Mouse (Mus musculus) myocyte (in vitro differentiated cells): ENCODE measurements around the gene Mtmr12. TPM values are rescaled to one million over a fixed set of nuclear protein-coding genes. Genes with fewer than 3 reads are reported as not detected.

Experiments used
- H3K27me3 ChIP-seq: one replicate; pipeline ENCODE4 v1.6.1; 2011; ENCODE audit not compliant: control insufficient read depth, insufficient read depth, insufficient read length
- H3K36me3 ChIP-seq: one replicate; pipeline ENCODE4 v1.6.1; 2011; ENCODE audit not compliant: control insufficient read depth, insufficient read depth
- H3K4me2 ChIP-seq: one replicate; pipeline ENCODE4 v1.6.1; 2011; ENCODE audit warnings: low read depth, control low read depth
- H3K4me3 ChIP-seq: one replicate; pipeline ENCODE4 v1.5.1; 2011; ENCODE audit warnings: mild to moderate bottlenecking, control low read depth, moderate library complexity
- H3K79me2 ChIP-seq: one replicate; pipeline ENCODE4 v1.6.1; 2011; ENCODE audit not compliant: control insufficient read depth, insufficient read depth
- H3ac ChIP-seq: one replicate; pipeline ENCODE4 v1.6.1; 2011; ENCODE audit not compliant: control insufficient read depth, insufficient read length
- CEBPB ChIP-seq: IDR thresholded peaks from 2 replicates; pipeline ENCODE4 v1.6.1; 2011; ENCODE audit warnings: mild to moderate bottlenecking, moderate library complexity; ENCODE audit not compliant: poor library complexity, insufficient read depth, severe bottlenecking
- E2F4 ChIP-seq: IDR thresholded peaks from one replicate; pipeline ENCODE4 v1.6.1; 2011; ENCODE audit warnings: mild to moderate bottlenecking, control low read depth, moderate library complexity; ENCODE audit not compliant: insufficient read depth
- MAX ChIP-seq: IDR thresholded peaks from one replicate; pipeline ENCODE4 v1.6.1; 2011; ENCODE audit warnings: low read depth, mild to moderate bottlenecking, control low read depth
- MYOD1 ChIP-seq, 3 experiments: IDR thresholded peaks; one replicate each; pipeline ENCODE4 v1.6.1; 2011; ENCODE audit warnings: control low read depth in 2 of 3, low read depth in 2 of 3, mild to moderate bottlenecking in 2 of 3, moderate library complexity in 1 of 3; ENCODE audit not compliant: insufficient read length in 2 of 3, control insufficient read depth in 1 of 3
- MYOG ChIP-seq, 3 experiments: IDR thresholded peaks; one replicate each; pipeline ENCODE4 v1.6.1; 2011; ENCODE audit warnings: control low read depth in 2 of 3, low read depth in 2 of 3, mild to moderate bottlenecking in 2 of 3; ENCODE audit not compliant: insufficient read length in 2 of 3, control insufficient read depth in 1 of 3, insufficient read depth in 1 of 3
- POLR2A ChIP-seq: IDR thresholded peaks from one replicate; pipeline ENCODE4 v1.6.1; 2011; ENCODE audit warnings: low read depth, mild to moderate bottlenecking, control low read depth, moderate library complexity; ENCODE audit not compliant: insufficient read length
- POLR2AphosphoS2 ChIP-seq: IDR thresholded peaks from one replicate; pipeline ENCODE4 v1.6.1; 2011; ENCODE audit warnings: low read depth, control low read depth; ENCODE audit not compliant: insufficient read length
- REST ChIP-seq: IDR thresholded peaks from one replicate; pipeline ENCODE4 v1.6.1; 2011; ENCODE audit warnings: mild to moderate bottlenecking, control low read depth, moderate library complexity; ENCODE audit not compliant: insufficient read depth, insufficient read length
- SRF ChIP-seq: IDR thresholded peaks from one replicate; pipeline ENCODE4 v1.6.1; 2011; ENCODE audit warnings: low read depth; ENCODE audit not compliant: control insufficient read depth, insufficient read length
- TCF12 ChIP-seq: IDR thresholded peaks from one replicate; pipeline ENCODE4 v1.6.1; 2011; ENCODE audit warnings: mild to moderate bottlenecking, control low read depth; ENCODE audit not compliant: poor library complexity, insufficient read depth, severe bottlenecking
- TCF3 ChIP-seq: IDR thresholded peaks from one replicate; pipeline ENCODE4 v1.6.1; 2011; ENCODE audit warnings: low read depth, control low read depth; ENCODE audit not compliant: insufficient read length
- USF1 ChIP-seq: IDR thresholded peaks from one replicate; pipeline ENCODE4 v1.6.1; 2011; ENCODE audit warnings: low read depth, mild to moderate bottlenecking, control low read depth, moderate library complexity
- polyA plus RNA-seq: library from polyadenylated mRNA; unstranded; fragments of >200 nt; fragmentation: generic; extraction: Trizol; gene quantifications from one replicate; pipeline ENCODE4 v1.2.1, GENCODE M21; 2012; ENCODE audit warnings: missing spikeins

The Mtmr12 gene
- polyA plus RNA-seq, 1 experiment = 6.2 TPM

- Histone ChIP-seq H3K36me3 (no peaks in the 10 kb centered on the region), H3K79me2 (peaks cover 95% of the 10 kb centered on the region), H3K4me2 (no peak overlapping the region), H3K4me3 (no peak overlapping the region), H3ac (no peak overlapping the region), H3K27me3 (no peaks in the 10 kb centered on the region)
- TF ChIP-seq E2F4 = no peak
- TF ChIP-seq CEBPB = no peak
- no peak for TF ChIP-seq MYOD1 (IDR thresholded peaks at IDR 0.05; ENCODE audit: control insufficient read depth in 1 of 3, insufficient read length in 2 of 3, low read depth in 2 of 3)
- TF ChIP-seq MYOG (IDR thresholded peaks at IDR 0.05; ENCODE audit: control insufficient read depth in 1 of 3, insufficient read depth in 1 of 3, insufficient read length in 2 of 3, low read depth in 2 of 3) = no peak
Measured at GRCm38 (mm10) chr15:12218583-12219382, 14.0 kb downstream of the Mtmr12 start.

GRCm38 (mm10) chr15:12221131-12221530 is 16.3 kb downstream of the Mtmr12 start:
- TF ChIP-seq POLR2A (no peak), CEBPB (no peak), E2F4 (no peak), MYOD1 (IDR thresholded peaks at IDR 0.05; ENCODE audit: control insufficient read depth in 1 of 3, insufficient read length in 2 of 3, low read depth in 2 of 3) (no peak), TCF12 (no peak), POLR2AphosphoS2 (no peak)
- no peak overlapping the region for H3K4me2 ChIP-seq
- H3K4me3 ChIP-seq = no peak overlapping the region

GRCm38 (mm10) chr15:12222564-12223302 is 17.9 kb downstream of the Mtmr12 start:
- Histone ChIP-seq H3K79me2 (peaks cover 98% of the 10 kb centered on the region), H3K4me2 (peak overlapping the region; percentile 3), H3K36me3 (no peaks in the 10 kb centered on the region), H3K27me3 (no peaks in the 10 kb centered on the region), H3K4me3 (no peak overlapping the region), H3ac (no peak overlapping the region)
- TF ChIP-seq POLR2A = no peak
- no peak for TF ChIP-seq MYOD1 (IDR thresholded peaks at IDR 0.05; ENCODE audit: control insufficient read depth in 1 of 3, insufficient read length in 2 of 3, low read depth in 2 of 3)
- no peak for TF ChIP-seq POLR2AphosphoS2
- TF ChIP-seq MYOG (IDR thresholded peaks at IDR 0.05; ENCODE audit: control insufficient read depth in 1 of 3, insufficient read depth in 1 of 3, insufficient read length in 2 of 3, low read depth in 2 of 3) = no peak
- no peak for TF ChIP-seq MAX
- TF ChIP-seq USF1 = no peak
- TF ChIP-seq REST = no peak
- TF ChIP-seq CEBPB = no peak
- no peak for TF ChIP-seq TCF12
- TF ChIP-seq SRF = no peak
- TF ChIP-seq E2F4 = no peak
- no peak for TF ChIP-seq TCF3

More at GRCm38 (mm10) chr15:12221131-12221530, 16.3 kb downstream of the Mtmr12 start:
- Histone ChIP-seq H3K36me3 (no peaks in the 10 kb centered on the region), H3K27me3 (no peaks in the 10 kb centered on the region), H3K79me2 (peaks cover 95% of the 10 kb centered on the region), H3ac (no peak overlapping the region)

GRCm38 (mm10) chr15:12223393-12223792 is 18.6 kb downstream of the Mtmr12 start:
- no peak overlapping the region for H3ac ChIP-seq
- no peak overlapping the region for H3K4me2 ChIP-seq
- peaks cover 98% of the 10 kb centered on the region for H3K79me2 ChIP-seq
- no peaks in the 10 kb centered on the region for H3K27me3 ChIP-seq
- no peak overlapping the region for H3K4me3 ChIP-seq
- H3K36me3 ChIP-seq = no peaks in the 10 kb centered on the region
- TF ChIP-seq MAX = no peak
- no peak for TF ChIP-seq TCF3
- TF ChIP-seq POLR2AphosphoS2 = no peak
- TF ChIP-seq POLR2A = no peak
- TF ChIP-seq USF1 = no peak
- no peak for TF ChIP-seq MYOD1 (IDR thresholded peaks at IDR 0.05; ENCODE audit: control insufficient read depth in 1 of 3, insufficient read length in 2 of 3, low read depth in 2 of 3)
- no peak for TF ChIP-seq SRF
- no peak for TF ChIP-seq CEBPB
- TF ChIP-seq TCF12 = no peak
- TF ChIP-seq MYOG (IDR thresholded peaks at IDR 0.05; ENCODE audit: control insufficient read depth in 1 of 3, insufficient read depth in 1 of 3, insufficient read length in 2 of 3, low read depth in 2 of 3) = no peak
- no peak for TF ChIP-seq E2F4
- no peak for TF ChIP-seq REST
